Mouse (Mus musculus) C2C12 (cell line): ENCODE measurements around the gene Ifitm10.

Source experiments
- CTCF ChIP-seq: IDR thresholded peaks from one replicate; pipeline ENCODE4 v1.5.1; 2011; ENCODE audit not compliant: control insufficient read depth, insufficient read depth, insufficient read length
- MAX ChIP-seq: IDR thresholded peaks from one replicate; pipeline ENCODE4 v1.6.1; 2011; ENCODE audit warnings: mild to moderate bottlenecking, control low read depth
- MYOG ChIP-seq: IDR thresholded peaks from one replicate; pipeline ENCODE4 v1.6.1; 2011; ENCODE audit not compliant: control insufficient read depth, insufficient read length; ENCODE audit errors: extremely low read depth

DNA sequence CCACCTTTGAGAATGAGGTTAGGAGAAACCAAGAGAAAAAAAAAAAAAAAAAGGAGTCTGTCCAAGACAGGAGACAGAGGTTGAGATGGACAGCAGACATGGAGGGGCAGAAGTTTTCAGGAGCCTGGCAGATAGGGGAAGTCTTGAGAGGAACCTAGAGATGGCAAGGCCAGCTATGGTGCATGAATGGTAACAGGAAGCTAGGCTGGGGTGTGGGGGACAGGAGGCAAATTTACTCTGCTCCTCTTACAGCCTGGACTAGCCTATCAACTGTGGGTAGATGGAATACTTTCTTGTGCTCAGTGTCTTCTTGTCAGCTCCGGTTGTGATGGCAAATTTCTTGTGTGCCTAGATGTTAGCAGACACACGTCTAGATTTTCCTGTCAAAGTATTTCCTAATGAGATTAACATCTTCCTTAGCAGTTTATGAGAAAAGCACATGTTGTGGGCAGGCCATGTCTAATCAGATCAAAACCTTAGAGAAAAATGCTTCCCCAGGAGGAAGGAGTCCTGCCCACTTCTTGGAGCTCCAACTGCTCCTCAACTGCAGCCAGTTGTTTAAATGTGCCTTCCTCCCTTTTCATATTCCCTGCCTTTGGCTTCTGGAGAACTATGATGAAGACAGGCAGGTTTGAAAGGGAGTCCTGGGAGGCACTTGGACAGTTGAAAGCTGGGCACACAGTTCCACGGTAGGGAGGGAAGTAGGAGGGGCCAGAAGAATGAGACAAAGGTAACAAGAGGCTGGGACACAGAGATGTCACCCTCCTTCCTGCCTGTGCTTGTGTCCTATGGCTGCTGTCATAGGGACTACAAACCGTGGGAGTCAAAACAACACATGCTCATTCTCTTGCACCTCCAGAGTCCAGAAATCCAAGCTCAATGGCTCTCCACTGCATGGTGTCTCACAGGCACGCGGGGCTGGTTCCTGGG, 21.0 kb upstream of the Ifitm10 start:
- TF ChIP-seq MYOG (no peak), MAX (no peak), CTCF (no peak)
